Mouse (Mus musculus): ENCODE data around the gene Gp9. TPM values are rescaled to one million over a fixed set of nuclear protein-coding genes. Genes with fewer than 3 reads are reported as not detected.

The Gp9 gene
- total and polyA plus RNA-seq, 3 experiments = 0.94 to 9.9 (median 5.8) TPM

DNA sequence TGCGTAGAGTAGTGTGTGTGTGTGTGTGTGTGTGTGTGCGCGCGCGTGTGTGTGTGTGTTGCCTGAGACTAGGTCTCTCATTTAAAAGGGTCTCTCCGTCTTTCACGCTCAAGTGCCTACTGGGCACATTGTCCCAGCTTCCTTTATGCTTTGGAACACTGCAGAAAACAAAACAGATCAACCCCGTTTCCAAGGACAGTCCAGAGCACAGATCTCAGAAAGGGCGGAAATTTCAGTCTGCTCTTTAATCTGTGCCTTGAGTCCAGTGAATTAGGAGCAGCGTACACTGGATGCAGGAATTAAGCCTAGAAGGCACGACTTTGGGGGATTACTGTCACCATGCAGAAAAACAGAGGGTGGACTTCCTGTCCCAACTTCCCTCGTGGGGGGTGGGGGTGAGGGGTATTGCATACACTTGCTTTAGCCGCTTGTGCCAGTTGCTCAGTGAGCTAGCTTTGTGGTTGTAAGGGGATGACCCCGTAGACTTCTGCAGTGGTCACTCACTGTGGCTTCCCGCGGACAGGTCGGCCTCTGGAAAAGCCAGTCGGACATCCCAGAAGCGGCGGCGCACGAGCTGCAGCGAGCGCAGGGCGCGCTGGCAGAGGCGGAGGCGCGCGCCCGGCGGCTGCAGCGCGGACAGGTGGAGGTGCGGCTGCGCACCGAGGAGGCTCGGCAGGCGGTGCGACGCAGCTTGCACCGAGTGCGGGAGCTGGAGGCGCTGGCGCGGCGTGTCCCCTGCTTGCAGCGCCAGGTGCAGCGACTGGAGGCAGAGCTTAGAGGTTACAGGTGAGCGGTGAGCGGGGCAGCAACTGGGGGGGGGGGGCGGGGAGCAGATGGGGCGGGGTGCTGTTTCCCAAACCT, 45.5 kb upstream of the Gp9 start:
- DNase-seq = peak in 1 of 2 experiments; percentile 37
- no peaks in the 10 kb centered on the region for H3K36me3 ChIP-seq (ENCODE audit: control insufficient read depth, insufficient read depth, low read length)
- TF ChIP-seq EP300 (IDR thresholded peaks at IDR 0.05; ENCODE audit: insufficient read depth, low read depth, low read length) = no peak
- H3K9ac ChIP-seq (ENCODE audit: low read depth, low read length) = no peak overlapping the region
- WGBS = 5% methylated on average over 53 of the region's 53 CpGs
- H3K4me1 ChIP-seq (ENCODE audit: control insufficient read depth, insufficient read depth, low read length) = peaks cover 4% of the 10 kb centered on the region
- H3K4me3 ChIP-seq = peak overlapping the region; percentile 35
- no peaks in the 10 kb centered on the region for H3K79me2 ChIP-seq (replicated peaks; ENCODE audit: control insufficient read depth, insufficient read depth, low read length)
- no peak overlapping the region for H3K27ac ChIP-seq
- intact Hi-C loops (cut with DNase I) = no loop called here
- peaks cover 5% of the 10 kb centered on the region for H3K27me3 ChIP-seq (ENCODE audit: control insufficient read depth, insufficient read depth, low read length)

GRCm38 (mm10) chr6:87733131-87733930, 44.5 kb upstream of the Gp9 start:
- H3K27me3 ChIP-seq (ENCODE audit: control insufficient read depth, insufficient read depth, low read length) = peaks cover 5% of the 10 kb centered on the region
- no peaks in the 10 kb centered on the region for H3K36me3 ChIP-seq (ENCODE audit: control insufficient read depth, insufficient read depth, low read length)
- intact Hi-C loops (cut with DNase I) = no loop called here
- H3K4me3 ChIP-seq = no peak overlapping the region
- no peak overlapping the region for H3K9ac ChIP-seq (ENCODE audit: low read depth, low read length)
- DNase-seq = peak; percentile 54 to 62
- TF ChIP-seq EP300 (IDR thresholded peaks at IDR 0.05; ENCODE audit: insufficient read depth, low read depth, low read length) = 0 out of 2 replicates have a peak, but pooled peaks have one; percentile 23
- TF ChIP-seq POLR2A (IDR thresholded peaks at IDR 0.05; ENCODE audit: insufficient read depth, low read depth, low read length) = no peak
- H3K79me2 ChIP-seq (replicated peaks; ENCODE audit: control insufficient read depth, insufficient read depth, low read length) = no peaks in the 10 kb centered on the region
- peaks cover 4% of the 10 kb centered on the region for H3K4me1 ChIP-seq (ENCODE audit: control insufficient read depth, insufficient read depth, low read length)
- no peak overlapping the region for H3K27ac ChIP-seq
- WGBS = 24% methylated on average over 14 of the region's 14 CpGs

- H3K9ac ChIP-seq (ENCODE audit: low read depth, low read length) = no peak overlapping the region
- TF ChIP-seq CTCF (IDR thresholded peaks at IDR 0.05) = no peak
- no peak overlapping the region for H3K4me3 ChIP-seq
- H3K79me2 ChIP-seq (replicated peaks; ENCODE audit: control insufficient read depth, insufficient read depth, low read length) = no peaks in the 10 kb centered on the region
- intact Hi-C loops (cut with DNase I) = no loop called here
- no peaks in the 10 kb centered on the region for H3K36me3 ChIP-seq (ENCODE audit: control insufficient read depth, insufficient read depth, low read length)
- peaks cover 5% of the 10 kb centered on the region for H3K27me3 ChIP-seq (ENCODE audit: control insufficient read depth, insufficient read depth, low read length)
- H3K4me1 ChIP-seq (ENCODE audit: control insufficient read depth, insufficient read depth, low read length) = peaks cover 4% of the 10 kb centered on the region
- DNase-seq = no peak
- WGBS = 70% methylated on average over 5 of the region's 5 CpGs
- no peak overlapping the region; the same call in 1 of the 2 replicates for H3K27ac ChIP-seq
Measured at GRCm38 (mm10) chr6:87734136-87734535, 43.7 kb upstream of the Gp9 start.

- intact Hi-C loops (cut with DNase I) = no loop called here
- WGBS = 73% methylated on average over 4 of the region's 4 CpGs
Measured at GRCm38 (mm10) chr6:87736923-87737322, 40.9 kb upstream of the Gp9 start.

GRCm38 (mm10) chr6:87737921-87738626, 39.8 kb upstream of the Gp9 start:
- H3K79me2 ChIP-seq (replicated peaks; ENCODE audit: control insufficient read depth, insufficient read depth, low read length) = no peaks in the 10 kb centered on the region
- no peak for TF ChIP-seq EP300 (IDR thresholded peaks at IDR 0.05; ENCODE audit: insufficient read depth, low read depth, low read length)
- TF ChIP-seq CTCF (IDR thresholded peaks at IDR 0.05) = no peak
- TF ChIP-seq POLR2A (IDR thresholded peaks at IDR 0.05; ENCODE audit: insufficient read depth, low read depth, low read length) = no peak
- no peak overlapping the region for H3K9ac ChIP-seq (ENCODE audit: low read depth, low read length)
- no peaks in the 10 kb centered on the region for H3K36me3 ChIP-seq (ENCODE audit: control insufficient read depth, insufficient read depth, low read length)
- WGBS = 90% methylated on average over 4 of the region's 4 CpGs
- intact Hi-C loops (cut with DNase I) = no loop called here
- DNase-seq = no peak
- H3K27me3 ChIP-seq (ENCODE audit: control insufficient read depth, insufficient read depth, low read length) = no peaks in the 10 kb centered on the region
- no peak overlapping the region for H3K27ac ChIP-seq
- no peak overlapping the region for H3K4me3 ChIP-seq
- peaks cover 5% of the 10 kb centered on the region for H3K4me1 ChIP-seq (ENCODE audit: control insufficient read depth, insufficient read depth, low read length)

More at GRCm38 (mm10) chr6:87736923-87737322, 40.9 kb upstream of the Gp9 start:
- no peak for DNase-seq
- Histone ChIP-seq H3K36me3 (ENCODE audit: control insufficient read depth, insufficient read depth, low read length) (no peaks in the 10 kb centered on the region), H3K4me1 (ENCODE audit: control insufficient read depth, insufficient read depth, low read length) (peaks cover 4% of the 10 kb centered on the region), H3K27ac (no peak overlapping the region), H3K9ac (ENCODE audit: low read depth, low read length) (no peak overlapping the region), H3K79me2 (replicated peaks; ENCODE audit: control insufficient read depth, insufficient read depth, low read length) (no peaks in the 10 kb centered on the region), H3K4me3 (no peak overlapping the region), H3K27me3 (ENCODE audit: control insufficient read depth, insufficient read depth, low read length) (no peaks in the 10 kb centered on the region; the same call in 1 of the 2 replicates)
- TF ChIP-seq POLR2A (IDR thresholded peaks at IDR 0.05; ENCODE audit: insufficient read depth, low read depth, low read length) = no peak
- TF ChIP-seq EP300 (IDR thresholded peaks at IDR 0.05; ENCODE audit: insufficient read depth, low read depth, low read length) = no peak
- TF ChIP-seq CTCF (IDR thresholded peaks at IDR 0.05) = no peak
